Comparison of ENCODE assay signal across 8 mouse cellular contexts in the genomic region with DNA sequence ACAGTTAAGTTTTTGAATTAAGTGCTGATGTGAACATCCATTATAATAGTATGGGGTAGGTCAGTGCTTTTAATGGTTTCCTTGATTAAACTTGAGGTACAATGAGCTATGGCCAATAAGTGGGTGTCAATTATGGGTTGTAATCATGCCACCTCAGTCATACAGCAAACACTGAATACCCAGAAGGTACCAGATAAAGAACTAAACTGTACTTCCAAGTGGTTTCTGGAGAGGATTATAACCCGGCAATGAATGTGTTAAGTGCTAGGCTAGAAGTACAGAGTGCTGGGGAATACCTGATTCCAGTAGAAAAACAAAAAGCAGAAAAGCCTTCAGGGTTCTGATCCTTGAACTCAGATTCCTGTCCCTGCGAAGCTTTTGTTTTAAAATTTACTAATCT. TPM values are rescaled to one million over a fixed set of nuclear protein-coding genes. Genes with fewer than 3 reads are reported as not detected.
DNase-seq lines count a peak whose midpoint lies in the region; ATAC-seq and TF ChIP-seq lines count a peak whose summit lies in the region.

No protein-coding gene starts in this region.

- H3K4me3 ChIP-seq in heart, embryonic 12.5 days = peak overlapping the region; percentile 89
- H3K4me3 ChIP-seq in ES-Bruce4 (ENCODE audit: low read depth, low read length) = peak overlapping the region; percentile 34; the same call in 1 of the 2 replicates
- H3K4me3 ChIP-seq in forebrain, embryonic 15.5 days = peak overlapping the region; percentile 98
- H3K4me3 ChIP-seq in liver, embryonic 16.5 days (ENCODE audit: low read depth, low read length) = peak overlapping the region; percentile 96

- no peak overlapping the region for H3K27ac ChIP-seq in heart, embryonic 12.5 days (ENCODE audit: poor library complexity, severe bottlenecking)
- no peak overlapping the region for H3K27ac ChIP-seq in ES-Bruce4 (ENCODE audit: insufficient read depth, low read length)
- H3K27ac ChIP-seq in forebrain, embryonic 15.5 days (replicated peaks) = no peak overlapping the region
- peak overlapping the region; percentile 24; the same call in 1 of the 2 replicates for H3K27ac ChIP-seq in liver, embryonic 16.5 days (ENCODE audit: low read length)

- no peaks in the 10 kb centered on the region for H3K27me3 ChIP-seq in heart, embryonic 12.5 days (replicated peaks)
- no peaks in the 10 kb centered on the region for H3K27me3 ChIP-seq in ES-Bruce4 (ENCODE audit: control insufficient read depth, insufficient read depth, low read length, poor library complexity, severe bottlenecking)
- no peaks in the 10 kb centered on the region for H3K27me3 ChIP-seq in forebrain, embryonic 15.5 days
- no peaks in the 10 kb centered on the region for H3K27me3 ChIP-seq in liver, embryonic 16.5 days (ENCODE audit: control insufficient read depth, insufficient read depth, low read depth, low read length)

- WGBS in heart, embryonic 12.5 days = 3% methylated on average over 2 of the region's 2 CpGs
- 3% methylated on average over 2 of the region's 2 CpGs for WGBS in forebrain, embryonic 15.5 days
- WGBS in liver, embryonic 16.5 days (ENCODE audit: insufficient replicate concordance) = 1% methylated on average over 2 of the region's 2 CpGs

- no peak for TF ChIP-seq POLR2A in ES-Bruce4 (IDR thresholded peaks at IDR 0.05; ENCODE audit: insufficient read depth, low read length)

- peaks cover 37% of the 10 kb centered on the region for H3K4me1 ChIP-seq in heart, embryonic 12.5 days (replicated peaks)
- peaks cover 1% of the 10 kb centered on the region for H3K4me1 ChIP-seq in ES-Bruce4 (ENCODE audit: control insufficient read depth, insufficient read depth, low read length)
- peaks cover 68% of the 10 kb centered on the region for H3K4me1 ChIP-seq in forebrain, embryonic 15.5 days
- H3K4me1 ChIP-seq in liver, embryonic 16.5 days (ENCODE audit: control insufficient read depth, low read depth, low read length) = peaks cover 20% of the 10 kb centered on the region

- ATAC-seq in heart, embryonic 12.5 days (ENCODE audit: insufficient number of reproducible peaks, low FRiP score) = no peak
- no peak for ATAC-seq in forebrain, embryonic 15.5 days (replicated peaks)
- no peak for ATAC-seq in liver, embryonic 16.5 days (ENCODE audit: low read depth)
- ATAC-seq in cerebellum, adult (ENCODE audit: insufficient number of reproducible peaks, low FRiP score, low TSS enrichment) = no peak

- peak overlapping the region; percentile 97 for H3K4me2 ChIP-seq in heart, embryonic 12.5 days
- H3K4me2 ChIP-seq in forebrain, embryonic 15.5 days (replicated peaks) = peak overlapping the region; percentile 88
- peak overlapping the region; percentile 91 for H3K4me2 ChIP-seq in liver, embryonic 16.5 days (ENCODE audit: low read depth, low read length)

- no peak for TF ChIP-seq EP300 in ES-Bruce4 (IDR thresholded peaks at IDR 0.05; ENCODE audit: insufficient read depth, low read depth, low read length)

- H3K9ac ChIP-seq in heart, embryonic 12.5 days = peak overlapping the region; percentile 89
- H3K9ac ChIP-seq in ES-Bruce4 (ENCODE audit: low read depth, poor library complexity, severe bottlenecking) = peak overlapping the region; percentile 0; the same call in 1 of the 2 replicates
- peak overlapping the region; percentile 68 for H3K9ac ChIP-seq in forebrain, embryonic 15.5 days (replicated peaks)
- H3K9ac ChIP-seq in liver, embryonic 16.5 days (ENCODE audit: low read depth, low read length) = peak overlapping the region; percentile 91

- DNase-seq in heart, adult 8-10 months (ENCODE audit: low spot score) = no peak
- DNase-seq in frontal cortex, postnatal 36 days (ENCODE audit: low spot score in 2 of 2) = no peak
- no peak for DNase-seq in cerebellum, postnatal 4 days (ENCODE audit: low spot score in 2 of 2)

- TF ChIP-seq CTCF in ES-Bruce4 (IDR thresholded peaks at IDR 0.05; ENCODE audit: low read depth, low read length) = no peak

- H3K9me3 ChIP-seq in heart, embryonic 12.5 days (replicated peaks) = no peaks in the 10 kb centered on the region
- no peaks in the 10 kb centered on the region for H3K9me3 ChIP-seq in ES-Bruce4 (replicated peaks; ENCODE audit: control insufficient read depth, insufficient read depth, low read length, poor library complexity, severe bottlenecking)
- H3K9me3 ChIP-seq in forebrain, embryonic 15.5 days = no peaks in the 10 kb centered on the region
- no peaks in the 10 kb centered on the region for H3K9me3 ChIP-seq in liver, embryonic 16.5 days (replicated peaks; ENCODE audit: control insufficient read depth, low read length)

- no peaks in the 10 kb centered on the region for H3K36me3 ChIP-seq in heart, embryonic 12.5 days
- peaks cover 5% of the 10 kb centered on the region; the same call in 1 of the 2 replicates for H3K36me3 ChIP-seq in ES-Bruce4 (ENCODE audit: control insufficient read depth, insufficient read depth, low read length, poor library complexity, severe bottlenecking)
- H3K36me3 ChIP-seq in forebrain, embryonic 15.5 days = no peaks in the 10 kb centered on the region
- no peaks in the 10 kb centered on the region for H3K36me3 ChIP-seq in liver, embryonic 16.5 days (ENCODE audit: control insufficient read depth, insufficient read depth)

RNA-seq across cellular contexts. Expression of a gene that starts 2.5 kb away (rescaled TPM):
- polyA plus RNA-seq in heart, embryonic 12.5 days (2016; fragmentation: Nextera tagmentation; extraction: Ambion mirVana) = 19.5 and 22.1 TPM in 2 replicates
- 10 to 100 TPM in 1 of 4 experiments, 1 to 10 TPM in 3; 9.3 to 13.6 (median 9.7) TPM for total RNA-seq in heart, adult 8-10 months (2022)
- polyA plus RNA-seq in ES-Bruce4 (2011; ENCODE audit: insufficient read depth, insufficient read length, low read depth, missing spikeins) = 51.4 and 52.8 TPM in 2 replicates
- 23.0 and 26.5 TPM in 2 replicates for polyA plus RNA-seq in forebrain, embryonic 15.5 days (2015; fragmentation: Nextera tagmentation; extraction: Ambion mirVana)
- polyA plus RNA-seq in liver, embryonic 16.5 days (2015; fragmentation: Nextera tagmentation; extraction: Ambion mirVana) = 5.9 TPM in 2 replicates

RNA-seq across cellular contexts. Expression of a gene that starts 2.7 kb away (rescaled TPM):
- polyA plus RNA-seq in heart, embryonic 12.5 days (2016; fragmentation: Nextera tagmentation; extraction: Ambion mirVana) = 11.3 and 11.4 TPM in 2 replicates
- 10 to 100 TPM in 3 of 4 experiments, 1 to 10 TPM in 1; 8.8 to 14.1 (median 11.0) TPM for total RNA-seq in heart, adult 8-10 months (2022)
- polyA plus RNA-seq in ES-Bruce4 (2011; ENCODE audit: insufficient read depth, insufficient read length, low read depth, missing spikeins) = 19.8 and 20.2 TPM in 2 replicates
- polyA plus RNA-seq in forebrain, embryonic 15.5 days (2015; fragmentation: Nextera tagmentation; extraction: Ambion mirVana) = 27.8 and 29.0 TPM in 2 replicates
- 2.4 and 3.1 TPM in 2 replicates for polyA plus RNA-seq in liver, embryonic 16.5 days (2015; fragmentation: Nextera tagmentation; extraction: Ambion mirVana)

RNA-seq across cellular contexts. Expression of a gene that starts 50.4 kb away (rescaled TPM):
- polyA plus RNA-seq in heart, embryonic 12.5 days (2016; fragmentation: Nextera tagmentation; extraction: Ambion mirVana) = 2.2 and 2.6 TPM in 2 replicates
- total RNA-seq in heart, adult 8-10 months (2022) = 1 to 10 TPM; 1.8 to 3.3 (median 2.9) TPM
- polyA plus RNA-seq in ES-Bruce4 (2011; ENCODE audit: insufficient read depth, insufficient read length, low read depth, missing spikeins) = 13.0 and 13.2 TPM in 2 replicates
- polyA plus RNA-seq in forebrain, embryonic 15.5 days (2015; fragmentation: Nextera tagmentation; extraction: Ambion mirVana) = 1.3 and 4.8 TPM in 2 replicates
- polyA plus RNA-seq in liver, embryonic 16.5 days (2015; fragmentation: Nextera tagmentation; extraction: Ambion mirVana) = 0.14 TPM in 1 of 2 replicates, not detected in the other

Comparison
In these comparisons a context has a peak if more than half of its experiments do, and no peak if none do; other contexts are left out.
1. H3K4me3 ChIP-seq: peak in every context shown above with its lines; median percentile 98 in forebrain, embryonic 15.5 days; 96 in liver, embryonic 16.5 days; 89 in heart, embryonic 12.5 days; 34 in ES-Bruce4.
2. H3K9ac ChIP-seq: peak in every context shown above with its lines; median percentile 91 in liver, embryonic 16.5 days; 89 in heart, embryonic 12.5 days; 68 in forebrain, embryonic 15.5 days; 0 in ES-Bruce4.